Mouse (Mus musculus) hindbrain, embryonic 12.5 days (tissue): ENCODE data around the gene Ubtd1. TPM values are rescaled to one million over a fixed set of nuclear protein-coding genes. Genes with fewer than 3 reads are reported as not detected.

Source experiments
- ATAC-seq: fragments of 200-750 bp; cut with Nextera tagmentation; 2 replicates; pipeline ENCODE4 v1.8.0; 2017; ENCODE audit warnings: moderate TSS enrichment; ENCODE audit not compliant: low FRiP score
- H3K27ac ChIP-seq: fragments of 300-500 bp; sonication (generic); 2 replicates; pipeline ENCODE4 v1.5.1; 2016; ENCODE audit warnings: mild to moderate bottlenecking
- H3K27me3 ChIP-seq: fragments of 300-500 bp; sonication (generic); 2 replicates; pipeline ENCODE4 v1.6.1; 2016; ENCODE audit warnings: mild to moderate bottlenecking
- H3K36me3 ChIP-seq: fragments of 300-500 bp; sonication (generic); 2 replicates; pipeline ENCODE4 v1.6.1; 2016; ENCODE audit warnings: mild to moderate bottlenecking
- H3K4me1 ChIP-seq: fragments of 300-500 bp; sonication (generic); 2 replicates; pipeline ENCODE4 v1.6.1; 2016
- H3K4me2 ChIP-seq: fragments of 300-500 bp; sonication (generic); replicated peaks from 2 replicates; pipeline ENCODE4 v1.6.1; 2016; ENCODE audit warnings: mild to moderate bottlenecking
- H3K4me3 ChIP-seq: fragments of 300-500 bp; sonication (generic); 2 replicates; pipeline ENCODE4 v1.5.1; 2016; ENCODE audit warnings: mild to moderate bottlenecking
- H3K9ac ChIP-seq: fragments of 300-500 bp; sonication (generic); 2 replicates; pipeline ENCODE4 v1.6.1; 2016; ENCODE audit warnings: mild to moderate bottlenecking, moderate library complexity
- H3K9me3 ChIP-seq: fragments of 300-500 bp; sonication (generic); replicated peaks from 2 replicates; pipeline ENCODE4 v1.6.1; 2016; ENCODE audit warnings: mild to moderate bottlenecking
- whole genome bisulfite sequencing: fragments of 180-500 bp; shearing (Covaris S2); methylation state at CpG from one replicate; pipeline ENCODE4 v1.1.7; 2016; 5-methylcytosine and 5-hydroxymethylcytosine counted together
- polyA plus RNA-seq: library from polyadenylated mRNA; unstranded; fragments of >200 nt; fragmentation: Nextera tagmentation; extraction: Ambion mirVana; gene quantifications from 2 replicates; pipeline ENCODE4 v1.2.1, GENCODE M21; 2016

Ubtd1 gene
- polyA plus RNA-seq, 1 experiment from 2014 or later, result 15.9 TPM

- Histone ChIP-seq H3K36me3 (peaks cover 10% of the 10 kb centered on the region; the same call in 1 of the 2 replicates), H3K4me3 (no peak overlapping the region), H3K27ac (no peak overlapping the region), H3K4me1 (peaks cover 13% of the 10 kb centered on the region), H3K27me3 (peaks cover 5% of the 10 kb centered on the region; the same call in 1 of the 2 replicates), H3K9ac (no peak overlapping the region), H3K4me2 (no peak overlapping the region), H3K9me3 (no peaks in the 10 kb centered on the region)
- peak; percentile 14; the same call in 1 of the 2 replicates for ATAC-seq
- WGBS, result 58% methylated on average over 11 of the region's 11 CpGs
Observed at GRCm38 (mm10) chr19:42034881-42035455, 53.4 kb downstream of the Ubtd1 start.

GRCm38 (mm10) chr19:42035456-42036248 is 54.1 kb downstream of the Ubtd1 start, which contains the start of gene Ankrd2:
Ankrd2 (plus strand) TSS chr19:42036000.
- H3K36me3 ChIP-seq, result peaks cover 10% of the 10 kb centered on the region; the same call in 1 of the 2 replicates
- H3K9ac ChIP-seq, result no peak within 1 kb of the TSS
- 64% methylated on average over 19 of the region's 19 CpGs for WGBS
- H3K4me3 ChIP-seq, result no peak within 1 kb of the TSS
- peak; percentile 87 for ATAC-seq
- peaks cover 12% of the 10 kb centered on the region; the same call in 1 of the 2 replicates for H3K27me3 ChIP-seq
- peaks cover 13% of the 10 kb centered on the region for H3K4me1 ChIP-seq
- H3K4me2 ChIP-seq, result no peak within 1 kb of the TSS
- no peaks in the 10 kb centered on the region for H3K9me3 ChIP-seq
- H3K27ac ChIP-seq, result no peak within 1 kb of the TSS

GRCm38 (mm10) chr19:42036357-42036756 is 54.8 kb downstream of the Ubtd1 start:
- H3K4me2 ChIP-seq, result no peak overlapping the region
- H3K27ac ChIP-seq, result no peak overlapping the region
- no peaks in the 10 kb centered on the region for H3K9me3 ChIP-seq
- no peak for ATAC-seq
- H3K36me3 ChIP-seq, result peaks cover 10% of the 10 kb centered on the region; the same call in 1 of the 2 replicates
- peaks cover 13% of the 10 kb centered on the region for H3K4me1 ChIP-seq
- no peak overlapping the region for H3K4me3 ChIP-seq
- WGBS, result 90% methylated on average over 3 of the region's 3 CpGs
- peaks cover 12% of the 10 kb centered on the region; the same call in 1 of the 2 replicates for H3K27me3 ChIP-seq
- H3K9ac ChIP-seq, result no peak overlapping the region

DNA sequence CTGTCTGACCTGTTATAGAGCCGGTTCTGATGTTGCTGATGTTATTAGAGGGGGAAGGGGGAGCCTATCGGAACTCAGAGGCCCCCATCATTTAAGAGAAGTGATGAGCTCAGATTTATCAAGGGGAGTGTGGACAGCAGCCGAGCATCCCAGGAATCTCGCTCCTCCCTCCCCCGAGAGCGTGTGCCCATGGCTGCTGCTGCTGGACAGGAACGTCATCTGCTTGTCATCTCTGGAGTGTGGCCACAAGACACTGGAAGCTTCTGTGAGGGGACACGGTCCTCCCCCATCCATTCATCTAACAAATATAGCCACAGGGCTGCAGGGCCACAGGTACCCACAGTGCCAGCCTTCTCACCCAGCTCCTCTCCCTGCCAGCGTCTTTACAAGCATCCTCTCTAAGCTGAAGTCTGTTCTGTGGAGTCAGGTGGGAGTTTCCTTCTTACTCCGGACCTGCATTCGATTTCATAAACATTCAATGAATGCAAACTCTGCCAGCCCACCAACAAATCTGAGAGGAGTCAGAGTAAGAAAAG is 55.7 kb downstream of the Ubtd1 start:
- Histone ChIP-seq H3K36me3 (peaks cover 10% of the 10 kb centered on the region; the same call in 1 of the 2 replicates), H3K4me1 (peaks cover 13% of the 10 kb centered on the region), H3K4me2 (no peak overlapping the region), H3K9ac (no peak overlapping the region), H3K4me3 (no peak overlapping the region), H3K27me3 (peaks cover 12% of the 10 kb centered on the region; the same call in 1 of the 2 replicates), H3K9me3 (no peaks in the 10 kb centered on the region), H3K27ac (no peak overlapping the region)
- no peak for ATAC-seq
- 78% methylated on average over 11 of the region's 11 CpGs for WGBS

- Histone ChIP-seq H3K27ac (no peak overlapping the region), H3K27me3 (peaks cover 14% of the 10 kb centered on the region; the same call in 1 of the 2 replicates), H3K4me1 (peaks cover 13% of the 10 kb centered on the region), H3K9ac (no peak overlapping the region), H3K4me2 (no peak overlapping the region), H3K4me3 (no peak overlapping the region), H3K36me3 (peaks cover 6% of the 10 kb centered on the region; the same call in 1 of the 2 replicates), H3K9me3 (no peaks in the 10 kb centered on the region)
- WGBS, result 91% methylated on average over 12 of the region's 12 CpGs
- ATAC-seq, result no peak
Observed at GRCm38 (mm10) chr19:42038310-42038709, 56.7 kb downstream of the Ubtd1 start.

DNA sequence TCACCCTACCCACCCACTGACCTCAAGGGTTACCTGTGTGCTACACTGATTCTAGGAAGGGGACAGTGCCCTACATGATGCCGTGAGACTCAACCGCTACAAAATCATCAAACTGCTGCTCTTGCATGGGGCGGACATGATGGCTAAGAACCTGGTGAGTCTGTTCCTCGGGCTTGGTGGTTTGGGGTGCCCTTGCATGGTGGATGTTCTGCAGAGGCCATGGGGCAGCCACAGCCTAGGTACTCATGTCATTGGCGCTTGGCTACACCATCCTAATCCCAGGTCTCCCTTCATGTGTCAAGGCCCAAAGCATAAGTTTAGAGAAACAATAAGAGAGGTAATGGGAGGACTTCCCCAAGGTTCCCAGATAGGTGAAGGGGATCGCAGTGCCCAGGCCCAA is 62.4 kb downstream of the Ubtd1 start:
- no peak overlapping the region for H3K4me3 ChIP-seq
- peaks cover 11% of the 10 kb centered on the region; the same call in 1 of the 2 replicates for H3K27me3 ChIP-seq
- H3K4me1 ChIP-seq, result no peaks in the 10 kb centered on the region
- no peak overlapping the region for H3K4me2 ChIP-seq
- H3K36me3 ChIP-seq, result no peaks in the 10 kb centered on the region
- 95% methylated on average over 6 of the region's 6 CpGs for WGBS
- no peak overlapping the region for H3K27ac ChIP-seq
- H3K9ac ChIP-seq, result no peak overlapping the region
- H3K9me3 ChIP-seq, result no peaks in the 10 kb centered on the region
- no peak for ATAC-seq

DNA sequence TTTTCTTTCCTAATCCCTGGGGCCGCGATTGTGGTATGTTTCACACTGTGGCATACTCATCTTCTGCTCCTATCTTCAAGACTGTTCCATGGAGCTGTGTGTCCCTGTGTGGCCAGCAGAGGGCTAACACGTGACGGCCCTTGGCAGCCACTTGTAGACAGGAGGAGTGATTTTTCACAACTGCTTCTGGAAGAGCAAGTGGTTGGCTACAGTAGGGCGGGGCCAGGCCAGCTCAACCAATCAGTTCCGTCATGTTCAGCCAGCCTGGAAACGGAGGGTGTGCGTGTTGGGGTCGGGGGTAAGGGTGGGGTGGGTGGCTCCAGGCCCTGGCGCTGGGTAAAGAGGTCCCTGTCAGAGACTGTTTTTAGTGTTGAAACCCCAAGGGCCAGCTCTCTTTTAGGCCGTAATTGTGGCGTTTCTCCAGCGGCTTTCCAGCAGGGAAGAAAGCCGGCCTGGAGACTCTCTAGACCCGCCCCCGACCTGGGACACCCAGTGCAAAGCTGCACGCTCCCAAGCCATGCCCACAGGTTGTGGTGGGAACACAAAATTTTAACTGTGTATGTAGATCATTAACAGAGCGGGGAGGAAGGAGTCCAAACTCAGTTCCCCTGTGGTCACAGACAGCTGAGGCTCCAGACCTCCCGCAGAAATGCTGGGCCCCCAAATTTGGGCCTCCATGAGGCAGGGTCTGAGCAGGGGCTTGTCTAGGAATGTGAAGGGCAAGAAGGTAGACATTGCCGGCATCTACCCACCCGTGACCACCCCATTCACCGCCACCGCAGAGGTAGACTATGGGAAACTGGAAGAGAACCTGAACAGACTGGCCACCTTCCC is 63.9 kb downstream of the Ubtd1 start, which contains the start of gene Hoga1:
Hoga1 (plus strand) TSS at position 342 of the 834 bp plus-strand sequence.
- H3K4me1 ChIP-seq, result no peaks in the 10 kb centered on the region
- no peaks in the 10 kb centered on the region for H3K36me3 ChIP-seq
- H3K9me3 ChIP-seq, result no peaks in the 10 kb centered on the region
- 24% methylated on average over 23 of the region's 23 CpGs for WGBS
- H3K27me3 ChIP-seq, result 0 out of 2 replicates have a peak, but pooled peaks cover 3% of the 10 kb centered on the region
- peak within 1 kb of the TSS; percentile 10; the same call in 1 of the 2 replicates for H3K4me3 ChIP-seq
- H3K9ac ChIP-seq, result no peak within 1 kb of the TSS
- no peak within 1 kb of the TSS for H3K27ac ChIP-seq
- peak; percentile 63; the same call in 1 of the 2 replicates for ATAC-seq
- peak within 1 kb of the TSS; percentile 43 for H3K4me2 ChIP-seq

DNA sequence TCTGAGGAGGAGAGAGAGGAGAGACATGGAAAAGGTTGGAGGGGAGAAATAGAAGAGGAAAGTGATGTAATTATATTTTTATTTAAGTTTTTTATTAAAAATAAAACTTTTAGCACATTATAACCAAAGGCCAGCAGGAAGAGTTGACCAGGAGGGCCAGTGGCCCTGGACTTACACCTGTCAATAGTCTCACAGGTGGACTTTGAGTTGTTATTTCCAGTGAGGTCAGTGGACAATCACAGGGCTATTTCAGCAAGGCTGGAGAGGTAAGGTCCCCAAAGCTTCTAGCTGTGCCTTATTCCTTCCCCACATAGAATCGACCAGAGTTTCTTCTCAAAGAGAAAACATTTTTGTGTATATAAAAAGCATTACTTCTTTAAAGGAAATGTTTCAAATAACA is 68.7 kb downstream of the Ubtd1 start:
- H3K9me3 ChIP-seq, result no peaks in the 10 kb centered on the region
- H3K4me3 ChIP-seq, result no peak overlapping the region
- no peak for ATAC-seq
- no peak overlapping the region for H3K27ac ChIP-seq
- H3K36me3 ChIP-seq, result no peaks in the 10 kb centered on the region
- no peak overlapping the region for H3K4me2 ChIP-seq
- no peaks in the 10 kb centered on the region for H3K4me1 ChIP-seq
- H3K9ac ChIP-seq, result no peak overlapping the region
- H3K27me3 ChIP-seq, result no peaks in the 10 kb centered on the region
- WGBS, result 81% methylated on average over 1 of the region's 1 CpGs

- H3K9ac ChIP-seq, result no peak overlapping the region
- H3K4me3 ChIP-seq, result no peak overlapping the region
- H3K4me1 ChIP-seq, result no peaks in the 10 kb centered on the region
- no peak overlapping the region for H3K27ac ChIP-seq
- no peak overlapping the region for H3K4me2 ChIP-seq
- H3K27me3 ChIP-seq, result no peaks in the 10 kb centered on the region
- WGBS, result 91% methylated on average over 3 of the region's 3 CpGs
- H3K9me3 ChIP-seq, result no peaks in the 10 kb centered on the region
- H3K36me3 ChIP-seq, result no peaks in the 10 kb centered on the region
- no peak for ATAC-seq
Observed at GRCm38 (mm10) chr19:42051351-42051750, 69.8 kb downstream of the Ubtd1 start.

DNA sequence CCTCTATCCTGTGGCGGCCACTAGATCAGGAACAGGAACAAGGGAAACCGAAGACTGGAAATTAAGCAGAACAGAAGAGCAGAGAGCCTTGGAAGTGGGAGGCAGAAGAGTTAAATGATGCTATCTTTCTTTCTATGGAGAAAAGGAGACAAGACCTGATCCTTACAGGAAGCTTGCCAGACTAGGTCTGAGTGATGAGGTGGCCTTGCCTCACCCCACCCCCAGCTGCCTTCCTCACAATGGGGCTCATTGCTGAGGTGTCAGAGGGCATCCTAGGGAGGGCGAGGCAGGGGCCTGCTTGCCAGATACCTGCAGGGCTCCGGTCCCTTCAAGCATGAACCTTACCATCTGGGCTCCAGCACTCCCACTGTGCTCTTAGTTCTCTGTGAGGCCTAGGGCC is 70.4 kb downstream of the Ubtd1 start, which contains the start of gene 4933411K16Rik:
4933411K16Rik (plus strand) TSS at position 301 of the 400 bp plus-strand sequence.
- Histone ChIP-seq H3K9ac (no peak within 1 kb of the TSS), H3K27ac (no peak within 1 kb of the TSS), H3K9me3 (no peaks in the 10 kb centered on the region), H3K4me3 (no peak within 1 kb of the TSS), H3K4me1 (no peaks in the 10 kb centered on the region), H3K36me3 (no peaks in the 10 kb centered on the region), H3K4me2 (no peak within 1 kb of the TSS), H3K27me3 (no peaks in the 10 kb centered on the region)
- WGBS, result 75% methylated on average over 4 of the region's 4 CpGs
- ATAC-seq, result no peak

DNA sequence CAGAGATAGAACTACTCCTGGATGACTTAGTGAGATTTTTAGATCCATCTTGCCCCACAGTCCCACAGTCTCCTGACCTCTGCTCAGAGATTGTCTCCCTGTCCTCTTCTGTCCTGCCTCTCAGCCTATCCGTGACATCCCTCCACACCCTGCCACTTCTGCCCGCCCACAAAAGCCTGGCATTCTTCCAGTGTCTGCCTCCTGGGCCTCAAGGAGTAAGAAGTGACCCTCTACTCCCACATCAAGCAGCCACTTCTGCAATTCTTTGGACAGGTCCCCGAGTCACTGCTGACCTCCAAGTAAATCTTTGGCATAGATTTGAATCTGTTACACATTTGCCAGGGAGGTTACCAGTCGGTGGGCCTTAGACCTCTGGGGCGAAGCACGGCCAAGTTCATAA is 72.7 kb downstream of the Ubtd1 start:
- Histone ChIP-seq H3K9ac (no peak overlapping the region), H3K4me1 (no peaks in the 10 kb centered on the region), H3K9me3 (no peaks in the 10 kb centered on the region), H3K36me3 (no peaks in the 10 kb centered on the region), H3K4me2 (no peak overlapping the region), H3K27me3 (no peaks in the 10 kb centered on the region), H3K4me3 (no peak overlapping the region), H3K27ac (no peak overlapping the region)
- ATAC-seq, result no peak
- WGBS, result 82% methylated on average over 6 of the region's 6 CpGs
